Mouse (Mus musculus) cerebellum, postnatal 36 days (tissue): Measurements from ENCODE around the gene Ddx42.

Source experiments
- DNase-seq, 2 experiments: peaks; one replicate each; pipeline ENCODE4 v3.0.0; 2021 to 2022; ENCODE audit warnings: mixed read lengths in 2 of 2

Gene Ddx42

GRCm38 (mm10) chr11:106269060-106269431 lies 52.3 kb downstream of the Ddx42 start:
- peak; percentile 56 to 61 for DNase-seq

- DNase-seq: peak; percentile 37 to 55
Measured at GRCm38 (mm10) chr11:106271131-106271793, 54.5 kb downstream of the Ddx42 start.

GRCm38 (mm10) chr11:106271794-106272643 lies 55.3 kb downstream of the Ddx42 start:
- peak; percentile 48 to 56 for DNase-seq

DNA sequence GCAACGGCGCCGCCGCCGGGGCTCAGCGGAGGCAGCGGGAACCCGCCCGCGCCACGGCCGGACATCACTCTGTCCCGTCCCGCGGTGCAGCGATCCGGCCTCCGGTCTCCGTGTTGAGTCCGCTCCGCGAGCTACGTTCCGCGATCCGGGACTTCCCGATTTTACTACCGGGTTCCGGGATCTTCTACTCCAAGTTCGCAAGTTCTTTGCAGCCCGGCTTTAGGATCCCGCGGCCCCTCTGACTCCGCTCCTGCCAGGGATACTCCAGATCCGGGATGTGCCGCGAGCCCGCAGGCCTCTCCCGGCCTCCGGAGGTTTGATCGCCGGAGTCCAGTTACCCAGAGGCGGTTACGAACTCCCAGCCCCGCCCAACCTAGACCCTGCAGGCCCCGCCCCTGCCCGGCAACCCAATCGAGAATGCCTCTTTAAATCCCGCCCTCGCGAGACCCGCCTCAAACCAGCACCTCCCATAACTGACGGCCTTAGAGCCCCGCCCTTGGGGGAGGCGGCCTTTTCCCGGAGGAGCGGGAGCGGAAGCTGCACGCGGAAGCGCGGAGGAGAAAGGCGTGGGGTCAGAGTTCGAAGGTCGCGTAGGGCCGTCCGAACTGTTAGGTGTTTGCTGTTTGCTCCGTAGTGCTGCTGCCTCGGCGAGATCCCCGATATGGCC lies 56.1 kb downstream of the Ddx42 start, which contains the start of gene Smarcd2:
Smarcd2 (minus strand) TSS at position 329 of the 667 bp plus-strand sequence.
- DNase-seq: peak; percentile 98 to 99

DNA sequence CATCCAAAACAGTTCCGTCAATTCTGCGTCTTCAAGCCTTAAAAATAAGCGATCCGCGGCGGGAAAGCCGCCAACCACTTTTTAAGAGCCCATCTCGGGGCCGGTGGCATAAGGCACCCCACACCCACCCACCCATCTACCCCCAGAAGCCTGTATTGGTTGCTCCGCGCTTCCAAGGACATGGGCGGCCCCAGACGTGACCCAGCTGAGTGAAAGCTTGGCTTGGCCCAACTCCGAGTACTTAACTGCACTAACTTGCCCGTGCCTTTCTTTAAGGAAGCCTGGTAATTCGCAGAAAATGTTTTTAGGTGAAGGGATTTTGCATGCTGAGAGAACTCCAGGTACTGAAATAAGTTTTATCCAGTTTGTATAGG lies 56.6 kb downstream of the Ddx42 start:
- DNase-seq: no peak

DNA sequence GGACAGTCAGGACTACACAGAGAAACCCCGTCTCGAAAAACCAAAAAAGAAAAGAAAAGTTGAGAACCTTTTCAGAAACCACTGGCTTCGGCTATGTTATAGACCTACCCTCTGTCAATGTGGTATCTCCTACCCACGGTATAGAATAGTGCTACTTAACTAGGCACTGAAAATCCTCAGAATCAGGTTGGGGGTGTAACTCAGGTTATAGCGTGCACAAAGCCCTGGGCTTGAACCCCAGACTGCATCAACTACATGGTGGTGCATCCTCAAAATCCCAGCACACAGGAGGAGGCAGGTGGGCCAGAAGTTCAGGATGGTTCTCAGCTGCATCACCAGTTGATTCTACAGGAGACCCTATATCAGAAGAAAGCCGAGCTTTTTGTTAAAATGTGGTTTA lies 57.1 kb downstream of the Ddx42 start:
- no peak for DNase-seq

- DNase-seq: no peak
Measured at GRCm38 (mm10) chr11:106274374-106274773, 57.6 kb downstream of the Ddx42 start.

- DNase-seq: no peak
Measured at GRCm38 (mm10) chr11:106274971-106275411, 58.3 kb downstream of the Ddx42 start.

DNA sequence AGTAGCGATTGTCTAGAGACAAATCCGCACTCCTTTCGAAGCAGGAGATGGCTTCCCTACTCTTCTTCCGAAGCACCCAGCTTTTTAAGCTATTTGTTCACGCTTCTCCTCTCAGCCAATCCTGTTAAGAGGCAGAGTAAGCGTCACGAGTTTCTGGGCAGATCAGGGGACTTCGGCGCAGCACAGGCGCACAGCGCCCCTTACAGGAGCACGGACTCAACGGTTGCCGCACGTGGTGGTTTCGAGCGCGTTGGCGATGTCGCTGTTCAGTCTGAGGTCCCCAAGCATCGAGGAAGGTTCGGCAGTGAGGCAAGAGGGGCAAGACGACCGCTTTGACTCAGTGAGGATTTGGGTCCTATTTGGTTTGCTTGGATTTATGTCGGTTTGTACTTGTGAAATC lies 59.7 kb downstream of the Ddx42 start, which contains the start of gene Tcam1:
Tcam1 (plus strand) TSS at position 219 of the 400 bp plus-strand sequence.
- DNase-seq: peak; percentile 95 to 97

DNA sequence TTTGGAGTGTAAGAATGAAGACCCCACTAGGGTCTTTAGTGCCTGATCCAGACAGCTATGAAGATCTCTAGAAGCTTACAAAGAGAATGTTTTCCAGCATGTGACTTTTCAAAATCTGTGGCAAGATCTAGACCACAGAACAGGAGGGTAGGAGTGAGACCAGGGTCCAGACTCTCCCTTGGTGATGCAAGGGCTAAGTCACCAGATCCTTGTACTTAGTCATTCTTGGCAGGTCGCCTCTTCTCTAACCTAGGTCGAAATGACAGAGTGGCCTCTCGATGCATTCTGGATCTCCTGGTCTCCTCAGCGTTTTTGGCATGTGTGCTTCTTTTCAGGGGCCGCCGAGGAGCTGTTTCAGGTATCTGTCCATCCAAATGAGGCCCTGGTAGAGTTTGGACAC lies 65.7 kb downstream of the Ddx42 start:
- no peak for DNase-seq

- DNase-seq: peak in 1 of 2 experiments; percentile 42
Measured at GRCm38 (mm10) chr11:106283371-106283770, 66.6 kb downstream of the Ddx42 start.

DNA sequence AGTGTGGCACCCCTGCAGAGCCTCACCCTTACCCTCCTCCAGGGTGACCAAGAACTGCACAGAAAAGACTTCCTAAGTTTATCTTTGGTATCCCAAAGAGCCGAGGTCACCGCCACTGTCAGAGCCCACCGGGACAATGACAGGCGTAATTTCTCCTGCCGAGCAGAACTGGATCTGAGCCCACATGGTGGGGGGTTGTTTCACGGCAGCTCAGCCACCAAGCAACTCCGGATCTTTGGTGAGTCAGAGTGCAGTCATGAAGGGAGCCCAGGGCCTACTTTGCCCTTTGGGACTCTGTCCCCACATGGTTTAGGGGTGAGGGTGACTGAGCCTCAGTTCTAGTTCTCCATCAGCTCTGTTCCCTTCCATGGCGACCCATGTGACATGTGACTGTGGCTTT lies 67.4 kb downstream of the Ddx42 start:
- no peak for DNase-seq

DNA sequence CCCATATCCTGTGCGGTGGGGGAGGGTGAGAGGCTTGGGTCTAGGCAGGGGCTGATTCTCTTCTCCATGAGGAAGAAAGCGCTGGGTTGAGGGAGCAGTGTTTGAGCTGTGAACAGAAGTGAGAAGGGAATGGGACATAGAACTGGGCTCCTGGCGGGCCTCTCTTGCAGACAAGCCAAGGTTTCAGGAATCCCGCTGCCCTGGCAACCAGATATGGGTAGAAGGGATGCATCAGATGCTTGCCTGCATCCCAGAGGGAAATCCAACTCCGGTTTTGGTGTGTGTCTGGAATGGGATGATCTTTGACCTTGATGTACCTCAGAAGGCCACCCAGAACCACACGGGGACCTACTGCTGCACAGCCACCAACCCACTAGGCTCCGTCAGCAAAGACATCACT lies 69.5 kb downstream of the Ddx42 start:
- peak in 1 of 2 experiments; percentile 35 for DNase-seq

GRCm38 (mm10) chr11:106286987-106287386 lies 70.3 kb downstream of the Ddx42 start:
- peak; percentile 80 to 83 for DNase-seq

DNA sequence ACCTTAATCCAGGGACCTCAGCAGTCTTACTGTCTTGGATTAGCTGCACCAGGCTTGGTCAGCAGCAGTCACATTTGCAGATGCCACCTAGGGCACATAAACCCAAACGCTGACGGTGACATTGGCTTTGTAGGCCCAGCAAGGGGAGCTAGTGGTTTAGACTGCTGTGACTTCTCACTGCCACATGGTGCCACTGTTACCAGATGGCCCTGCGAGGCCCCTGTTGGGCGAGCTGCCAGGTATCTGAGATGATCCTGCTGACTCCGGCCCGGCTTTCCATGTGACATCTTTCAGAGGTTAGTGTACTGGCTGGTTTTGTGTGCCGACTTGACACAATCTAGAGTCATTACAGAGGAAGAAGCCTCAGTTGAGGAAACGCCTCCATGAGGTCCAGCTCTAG lies 72.6 kb downstream of the Ddx42 start:
- DNase-seq: peak; percentile 94 to 95

- DNase-seq: no peak
Measured at GRCm38 (mm10) chr11:106290376-106290775, 73.7 kb downstream of the Ddx42 start.

DNA sequence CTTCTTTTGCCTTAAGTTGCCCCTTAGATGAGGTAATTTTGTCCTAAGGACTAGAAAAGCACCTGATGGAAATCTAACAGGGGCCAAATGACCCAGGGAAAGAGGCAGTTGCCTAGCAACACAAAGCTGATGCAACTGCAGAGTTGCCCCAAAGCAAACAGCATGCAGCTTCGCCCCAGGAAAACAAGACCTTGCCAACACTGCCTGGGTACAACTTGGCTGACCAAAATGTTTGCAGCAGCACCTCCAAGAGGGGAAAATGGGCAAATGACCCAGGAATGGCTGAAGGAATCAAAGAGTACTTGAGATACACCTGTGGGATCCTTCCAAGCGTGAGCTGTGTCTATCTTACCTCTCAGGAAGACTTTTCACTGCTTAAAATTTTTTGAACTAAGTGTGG lies 75.1 kb downstream of the Ddx42 start:
- peak; percentile 82 to 83 for DNase-seq
